Mouse (Mus musculus): ENCODE measurements around the gene Il22.
"Not testable (repeated sequence)": the region's sequence is repeated elsewhere in the genome, so short reads cannot be mapped to it uniquely, and the experiment has no call there.

GRCm38 (mm10) chr10:118175542-118175941 lies 29.2 kb upstream of the Il22 start:
- TF ChIP-seq CTCF (IDR thresholded peaks at IDR 0.05; ENCODE audit: extremely low read depth, insufficient read depth, insufficient read length, insufficient replicate concordance); POLR2A (IDR thresholded peaks at IDR 0.05; ENCODE audit: low read depth, low read length): not testable (repeated sequence)
